Mouse (Mus musculus): ENCODE measurements around the gene Eml1. TPM values are rescaled to one million over a fixed set of nuclear protein-coding genes. Genes with fewer than 3 reads are reported as not detected.
A peak's percentile ranks its signal among the peaks of the same experiment; 100 is the strongest.

The Eml1 gene
- polyA plus RNA-seq, 2 experiments: 38.4 to 44.4 TPM

DNA sequence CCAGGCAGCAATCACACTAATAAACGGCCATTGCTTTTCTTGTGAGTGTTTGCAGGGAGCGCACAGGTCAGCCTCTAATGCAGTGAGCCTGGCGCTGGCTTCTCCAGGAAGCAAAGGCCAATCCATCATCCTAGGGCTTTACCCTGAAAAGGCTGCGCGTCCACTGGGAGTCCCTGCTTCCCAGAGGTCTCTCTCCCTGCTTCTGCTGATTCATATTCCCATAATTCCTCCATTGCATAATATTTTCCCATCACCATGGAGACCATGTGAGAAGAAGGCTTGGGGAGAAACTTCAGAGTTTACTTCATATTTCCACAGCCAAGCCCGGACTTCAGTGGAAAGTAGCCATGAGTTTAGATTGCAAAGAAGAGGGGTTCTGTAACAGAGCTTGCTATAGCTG, 33.2 kb downstream of the Eml1 start:
- H3K9me3 ChIP-seq (ENCODE audit: control insufficient read depth, low read length): no peaks in the 10 kb centered on the region
- TF ChIP-seq POLR2A (IDR thresholded peaks at IDR 0.05; ENCODE audit: borderline replicate concordance, extremely low read depth, insufficient read depth, insufficient read length): no peak
- no peak overlapping the region for H3K4me3 ChIP-seq (replicated peaks; ENCODE audit: low read length)
- 35% methylated on average over 6 of the region's 6 CpGs for WGBS
- peaks cover 16% of the 10 kb centered on the region for H3K4me1 ChIP-seq (ENCODE audit: control insufficient read depth, insufficient read depth, low read length)
- DNase-seq (ENCODE audit: low spot score) (peak; percentile 64), ATAC-seq (ENCODE audit: low FRiP score, low read depth) (peak; percentile 38; the same call in 1 of the 2 replicates)
- no peaks in the 10 kb centered on the region for H3K27me3 ChIP-seq (ENCODE audit: control insufficient read depth, insufficient read depth, low read length)
- H3K4me2 ChIP-seq (replicated peaks; ENCODE audit: low read depth, low read length, severe bottlenecking): no peak overlapping the region
- no peak overlapping the region for H3K9ac ChIP-seq (ENCODE audit: low read depth, low read length, severe bottlenecking)
- peak overlapping the region; percentile 21 for H3K27ac ChIP-seq (replicated peaks; ENCODE audit: low read depth, low read length)
- no peaks in the 10 kb centered on the region for H3K36me3 ChIP-seq (ENCODE audit: control insufficient read depth, insufficient read depth, low read length)

DNA sequence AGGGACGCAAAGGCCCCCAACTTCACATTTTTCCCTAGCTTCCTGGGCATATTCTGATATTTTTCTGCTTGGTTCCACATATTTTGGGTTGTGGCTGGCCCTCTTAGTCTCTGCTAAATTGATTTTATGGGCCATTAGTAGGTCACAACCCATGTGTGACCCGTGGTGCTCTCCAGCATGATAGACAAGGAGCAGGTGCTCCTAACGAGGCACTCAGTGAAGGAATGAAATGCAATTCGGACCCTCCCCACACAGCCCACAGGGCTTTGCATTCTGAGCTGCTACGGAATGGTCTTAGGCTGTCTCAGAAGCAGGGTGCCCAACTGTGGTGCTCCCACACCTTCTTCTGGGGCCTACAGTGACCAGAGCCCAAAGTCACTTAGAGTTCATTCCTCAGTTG, 38.3 kb downstream of the Eml1 start:
- no peak overlapping the region for H3K9ac ChIP-seq (ENCODE audit: low read depth, low read length, severe bottlenecking)
- no peak for DNase-seq (ENCODE audit: low spot score)
- WGBS: 55% methylated on average over 5 of the region's 5 CpGs
- 0 out of 2 replicates have a peak, but pooled peaks have one; percentile 53 for ATAC-seq (ENCODE audit: low FRiP score, low read depth)
- H3K27me3 ChIP-seq (ENCODE audit: control insufficient read depth, insufficient read depth, low read length): no peaks in the 10 kb centered on the region
- no peaks in the 10 kb centered on the region for H3K36me3 ChIP-seq (ENCODE audit: control insufficient read depth, insufficient read depth, low read length)
- H3K4me2 ChIP-seq (replicated peaks; ENCODE audit: low read depth, low read length, severe bottlenecking): no peak overlapping the region
- H3K4me1 ChIP-seq (ENCODE audit: control insufficient read depth, insufficient read depth, low read length): peaks cover 17% of the 10 kb centered on the region
- no peak overlapping the region for H3K4me3 ChIP-seq (replicated peaks; ENCODE audit: low read length)
- no peak overlapping the region for H3K27ac ChIP-seq (replicated peaks; ENCODE audit: low read depth, low read length)
- H3K9me3 ChIP-seq (ENCODE audit: control insufficient read depth, low read length): no peaks in the 10 kb centered on the region
- no peak for TF ChIP-seq POLR2A (IDR thresholded peaks at IDR 0.05; ENCODE audit: borderline replicate concordance, extremely low read depth, insufficient read depth, insufficient read length)

GRCm38 (mm10) chr12:108410416-108411208, 39.9 kb downstream of the Eml1 start:
- DNase-seq (ENCODE audit: low spot score) (no peak), ATAC-seq (ENCODE audit: low FRiP score, low read depth) (no peak)
- Histone ChIP-seq H3K27ac (replicated peaks; ENCODE audit: low read depth, low read length) (no peak overlapping the region), H3K27me3 (ENCODE audit: control insufficient read depth, insufficient read depth, low read length) (no peaks in the 10 kb centered on the region), H3K4me2 (replicated peaks; ENCODE audit: low read depth, low read length, severe bottlenecking) (no peak overlapping the region), H3K4me1 (ENCODE audit: control insufficient read depth, insufficient read depth, low read length) (peaks cover 8% of the 10 kb centered on the region; the same call in 1 of the 2 replicates), H3K4me3 (replicated peaks; ENCODE audit: low read length) (no peak overlapping the region), H3K36me3 (ENCODE audit: control insufficient read depth, insufficient read depth, low read length) (no peaks in the 10 kb centered on the region), H3K9me3 (ENCODE audit: control insufficient read depth, low read length) (no peaks in the 10 kb centered on the region), H3K9ac (ENCODE audit: low read depth, low read length, severe bottlenecking) (no peak overlapping the region)
- 64% methylated on average over 14 of the region's 14 CpGs for WGBS
- TF ChIP-seq POLR2A (IDR thresholded peaks at IDR 0.05; ENCODE audit: borderline replicate concordance, extremely low read depth, insufficient read depth, insufficient read length): no peak

- WGBS: 95% methylated on average over 9 of the region's 9 CpGs
- H3K4me3 ChIP-seq (replicated peaks; ENCODE audit: low read length): no peak overlapping the region
- H3K36me3 ChIP-seq (ENCODE audit: control insufficient read depth, insufficient read depth, low read length): no peaks in the 10 kb centered on the region
- no peak for TF ChIP-seq POLR2A (IDR thresholded peaks at IDR 0.05; ENCODE audit: borderline replicate concordance, extremely low read depth, insufficient read depth, insufficient read length)
- H3K9ac ChIP-seq (ENCODE audit: low read depth, low read length, severe bottlenecking): no peak overlapping the region
- DNase-seq (ENCODE audit: low spot score) (no peak), ATAC-seq (ENCODE audit: low FRiP score, low read depth) (no peak)
- no peaks in the 10 kb centered on the region for H3K9me3 ChIP-seq (ENCODE audit: control insufficient read depth, low read length)
- no peak overlapping the region for H3K4me2 ChIP-seq (replicated peaks; ENCODE audit: low read depth, low read length, severe bottlenecking)
- H3K27me3 ChIP-seq (ENCODE audit: control insufficient read depth, insufficient read depth, low read length): no peaks in the 10 kb centered on the region
- H3K27ac ChIP-seq (replicated peaks; ENCODE audit: low read depth, low read length): no peak overlapping the region
- 0 out of 2 replicates have a peak, but pooled peaks cover 5% of the 10 kb centered on the region for H3K4me1 ChIP-seq (ENCODE audit: control insufficient read depth, insufficient read depth, low read length)
Measured at GRCm38 (mm10) chr12:108414932-108415331, 44.2 kb downstream of the Eml1 start.

DNA sequence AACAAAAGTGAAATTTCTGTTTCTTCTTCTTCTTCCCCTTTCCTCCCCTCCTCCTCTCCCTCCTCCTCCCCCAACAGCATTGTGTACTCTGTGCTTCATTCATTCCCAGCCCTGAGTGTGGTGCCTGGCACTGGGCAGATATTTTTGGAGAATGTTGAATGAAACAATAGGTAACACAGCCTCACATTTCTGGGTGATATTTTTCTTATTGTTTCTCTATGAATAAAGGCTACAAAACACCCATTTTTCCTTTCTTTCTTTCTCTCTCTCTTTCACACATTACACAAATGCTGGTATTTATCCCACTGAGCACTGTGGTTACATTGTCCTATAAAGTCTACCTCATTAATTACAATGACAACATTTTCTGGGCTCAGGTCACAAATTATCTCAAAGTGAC, 48.8 kb downstream of the Eml1 start:
- Histone ChIP-seq H3K27ac (replicated peaks; ENCODE audit: low read depth, low read length) (no peak overlapping the region), H3K4me1 (ENCODE audit: control insufficient read depth, insufficient read depth, low read length) (peaks cover 7% of the 10 kb centered on the region), H3K9ac (ENCODE audit: low read depth, low read length, severe bottlenecking) (no peak overlapping the region), H3K4me2 (replicated peaks; ENCODE audit: low read depth, low read length, severe bottlenecking) (no peak overlapping the region), H3K27me3 (ENCODE audit: control insufficient read depth, insufficient read depth, low read length) (no peaks in the 10 kb centered on the region), H3K9me3 (ENCODE audit: control insufficient read depth, low read length) (no peaks in the 10 kb centered on the region), H3K4me3 (replicated peaks; ENCODE audit: low read length) (no peak overlapping the region), H3K36me3 (ENCODE audit: control insufficient read depth, insufficient read depth, low read length) (no peaks in the 10 kb centered on the region)
- no peak for ATAC-seq (ENCODE audit: low FRiP score, low read depth)
- no peak for DNase-seq (ENCODE audit: low spot score)
- TF ChIP-seq POLR2A (IDR thresholded peaks at IDR 0.05; ENCODE audit: borderline replicate concordance, extremely low read depth, insufficient read depth, insufficient read length): no peak
